Mouse (Mus musculus): ENCODE data around the gene Zfp865.

GRCm38 (mm10) chr7:5012681-5013513 lies 7.3 kb upstream of the Zfp865 start:
- TF ChIP-seq POLR2A (IDR thresholded peaks at IDR 0.05; ENCODE audit: low read depth, low read length): no peak
- TF ChIP-seq CTCF (conservative IDR thresholded peaks at IDR 0.05; ENCODE audit: insufficient read depth, insufficient read length, low read depth, low read length): no peak
